ENCODE assay signal across 9 mouse cellular contexts in the genomic region with DNA sequence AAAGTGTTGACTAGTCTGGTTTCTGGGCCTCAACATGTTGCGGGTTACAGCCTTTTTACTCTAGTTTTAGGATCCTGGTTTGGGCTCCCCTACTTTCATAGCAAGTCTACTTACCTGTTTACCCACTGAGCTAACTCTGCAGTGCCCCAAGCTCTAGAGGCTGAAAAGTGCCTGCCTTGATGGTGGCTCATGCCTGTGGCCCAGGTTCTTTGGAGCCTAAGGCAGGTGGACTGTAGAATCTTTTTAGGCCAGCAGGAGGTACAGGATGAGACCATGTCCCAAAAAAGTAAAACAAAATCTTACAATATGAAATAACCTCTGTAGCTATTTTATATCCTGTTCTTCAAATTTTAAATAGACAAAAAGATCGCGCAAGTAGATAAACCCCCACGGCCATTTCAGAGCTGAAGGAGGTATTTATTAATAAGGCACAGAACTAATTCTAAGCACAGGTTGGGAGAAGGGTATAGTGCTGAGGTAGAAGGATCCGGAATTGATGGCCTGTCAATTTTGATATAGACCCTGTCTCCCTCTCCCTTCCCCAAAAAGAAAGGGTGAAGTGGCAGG. TPM values are rescaled to one million over a fixed set of nuclear protein-coding genes. Genes with fewer than 3 reads are reported as not detected.
DNase-seq lines count a peak whose midpoint lies in the region; ATAC-seq and TF ChIP-seq lines count a peak whose summit lies in the region.
"Had no signal": no experiment of that assay in that cellular context is flagged by ENCODE, and none has a peak within 500 bp of the region (broad histone marks: within the 10 kb centered on the region; RNA-seq: fewer than 3 reads in every experiment).

No protein-coding gene starts in this region.

- H3K4me3 ChIP-seq in heart, adult 2 months = no peak overlapping the region; the same call in 1 of the 2 replicates
- H3K4me3 ChIP-seq in ES-E14 (ENCODE audit: insufficient read depth in 1 of 2, low read depth in 1 of 2, low read length in 2 of 2, poor library complexity in 1 of 2, severe bottlenecking in 1 of 2) = peak overlapping the region; percentile 96 to 99
- H3K4me3 ChIP-seq in hindbrain, embryonic 11.5 days (ENCODE audit: low read depth, low read length) = peak overlapping the region; percentile 91
- H3K4me3 ChIP-seq in midbrain, embryonic 10.5 days = peak overlapping the region; percentile 93

- ATAC-seq in hindbrain, embryonic 11.5 days (ENCODE audit: low FRiP score) = no peak
- ATAC-seq: Patski had no signal

- peaks cover 2% of the 10 kb centered on the region; the same call in 1 of the 2 replicates for H3K4me1 ChIP-seq in heart, adult 2 months (ENCODE audit: control insufficient read depth, insufficient read depth, low read length)
- peaks cover 2% of the 10 kb centered on the region in 2 experiments; a peak in 2 of 4 replicates for H3K4me1 ChIP-seq in ES-E14 (ENCODE audit: control insufficient read depth in 2 of 2, insufficient read depth in 2 of 2, low read length in 2 of 2, poor library complexity in 1 of 2)
- H3K4me1 ChIP-seq in hindbrain, embryonic 11.5 days (replicated peaks; ENCODE audit: control insufficient read depth, insufficient read depth, low read length) = 0 out of 2 replicates have a peak, but pooled peaks cover 2% of the 10 kb centered on the region
- H3K4me1 ChIP-seq in midbrain, embryonic 10.5 days = peaks cover 42% of the 10 kb centered on the region

- DNase-seq in heart, adult 2 months = no peak
- no peak for DNase-seq in heart, postnatal 10 days
- DNase-seq in ES-E14 (ENCODE audit: low read depth, low spot score) = no peak
- no peak for DNase-seq in hindbrain, embryonic 11.5 days (ENCODE audit: low spot score)
- no peak for DNase-seq in midbrain, embryonic 10.5 days (ENCODE audit: low spot score)
- DNase-seq in spleen, postnatal 14 days (ENCODE audit: low spot score in 2 of 2) = no peak
- DNase-seq in retina, embryonic 14.5 days (ENCODE audit: low spot score) = no peak
- DNase-seq in urinary bladder, adult 18-20 months (ENCODE audit: low spot score in 2 of 2) = no peak

- no peak for TF ChIP-seq EP300 in heart, adult 2 months (IDR thresholded peaks at IDR 0.05; ENCODE audit: insufficient read depth, low read depth, low read length)

- H3K79me2 ChIP-seq in heart, adult 2 months (replicated peaks; ENCODE audit: control insufficient read depth, insufficient read depth, low read length) = peaks cover 2% of the 10 kb centered on the region

- intact Hi-C loops in heart, adult 2 months (cut with DNase I) = loop anchor here (5.0 kb wide), 2 partner anchors 128 to 148 kb away; a partner anchor contains a TSS
- intact Hi-C loops in heart, postnatal 10 days (cut with DNase I) = loop anchor here (5.0 kb wide), 2 partner anchors 138 to 293 kb away; a partner anchor contains a TSS

- peak overlapping the region; percentile 70 for H3K4me2 ChIP-seq in hindbrain, embryonic 11.5 days (replicated peaks; ENCODE audit: low read depth, low read length)

- 77% methylated on average over 5 of the region's 5 CpGs for whole genome bisulfite sequencing in heart, adult 2 months
- WGBS in hindbrain, embryonic 11.5 days = 91% methylated on average over 5 of the region's 5 CpGs
- WGBS in midbrain, embryonic 10.5 days = 88% methylated on average over 5 of the region's 5 CpGs

- peak overlapping the region; percentile 100; the same call in 1 of the 2 replicates for H3K27ac ChIP-seq in heart, adult 2 months
- peak overlapping the region; percentile 29; the same call in 1 of the 2 replicates for H3K27ac ChIP-seq in ES-E14 (ENCODE audit: insufficient read depth, low read depth, low read length, poor library complexity, severe bottlenecking)
- H3K27ac ChIP-seq in hindbrain, embryonic 11.5 days (ENCODE audit: low read depth, low read length) = no peak overlapping the region
- peak overlapping the region; percentile 99; the same call in 1 of the 2 replicates for H3K27ac ChIP-seq in midbrain, embryonic 10.5 days (replicated peaks)

- no peak for TF ChIP-seq POLR2A in heart, adult 2 months (IDR thresholded peaks at IDR 0.05; ENCODE audit: insufficient read depth, low read depth, low read length)

- H3K27me3 ChIP-seq in heart, adult 2 months (ENCODE audit: control insufficient read depth, insufficient read depth, low read length) = no peaks in the 10 kb centered on the region
- H3K27me3 ChIP-seq in hindbrain, embryonic 11.5 days (ENCODE audit: control insufficient read depth, insufficient read depth, low read length) = no peaks in the 10 kb centered on the region
- no peaks in the 10 kb centered on the region for H3K27me3 ChIP-seq in midbrain, embryonic 10.5 days (ENCODE audit: low read depth, poor library complexity, severe bottlenecking)
- H3K27me3 ChIP-seq: Patski had no signal

- no peak for TF ChIP-seq CTCF in heart, adult 2 months (IDR thresholded peaks at IDR 0.05)

- no peaks in the 10 kb centered on the region for H3K9me3 ChIP-seq in ES-E14 (ENCODE audit: control insufficient read depth, insufficient read depth, low read depth, low read length)
- no peaks in the 10 kb centered on the region for H3K9me3 ChIP-seq in hindbrain, embryonic 11.5 days (ENCODE audit: control insufficient read depth, low read length)
- no peaks in the 10 kb centered on the region for H3K9me3 ChIP-seq in midbrain, embryonic 10.5 days (replicated peaks)

- H3K9ac ChIP-seq in heart, adult 2 months (ENCODE audit: low read depth, low read length) = no peak overlapping the region
- H3K9ac ChIP-seq in ES-E14 (ENCODE audit: insufficient read depth, low read depth, low read length, poor library complexity, severe bottlenecking) = peak overlapping the region; percentile 61; the same call in 1 of the 2 replicates
- peak overlapping the region; percentile 73; the same call in 1 of the 2 replicates for H3K9ac ChIP-seq in hindbrain, embryonic 11.5 days (ENCODE audit: low read depth, low read length)

- peaks cover 23% of the 10 kb centered on the region for H3K36me3 ChIP-seq in heart, adult 2 months (ENCODE audit: control insufficient read depth, insufficient read depth, low read length)
- H3K36me3 ChIP-seq in ES-E14 (ENCODE audit: control insufficient read depth, insufficient read depth, low read length, poor library complexity, severe bottlenecking) = peaks cover 17% of the 10 kb centered on the region
- no peaks in the 10 kb centered on the region for H3K36me3 ChIP-seq in hindbrain, embryonic 11.5 days (ENCODE audit: control insufficient read depth, insufficient read depth, low read length)
- H3K36me3 ChIP-seq in midbrain, embryonic 10.5 days = peaks cover 65% of the 10 kb centered on the region

- in situ Hi-C loops in ES-E14 (cut with MboI; ENCODE audit: low sequenced_read_pairs in 2 of 2, unreplicated experiment in 2 of 2) = no loop called here

TF ChIP-seq in ES-E14, 5 proteins besides CTCF, POLR2A, EP300 and RAD21:
- TF ChIP-seq ZNF384 (IDR thresholded peaks at IDR 0.05; ENCODE audit: low read depth, low read length) = no peak
- TF ChIP-seq CHD2 (IDR thresholded peaks at IDR 0.05; ENCODE audit: low read depth, low read length) = no peak
- TF ChIP-seq HCFC1 (IDR thresholded peaks at IDR 0.05; ENCODE audit: borderline replicate concordance, insufficient read depth, low read length) = no peak
- TF ChIP-seq ZC3H11A (IDR thresholded peaks at IDR 0.05; ENCODE audit: borderline replicate concordance, low read depth, low read length) = no peak
- TF ChIP-seq MAFK (IDR thresholded peaks at IDR 0.05; ENCODE audit: insufficient read depth, low read depth, low read length) = no peak
TF ChIP-seq in ES-E14: peak in this region for 0.

RNA-seq across cellular contexts. Expression of a gene that starts 1.5 kb away (rescaled TPM):
- total RNA-seq in heart, adult 2 months (2021) = 100 to 1,000 TPM; 373 to 383 TPM
- 68.5 and 143 TPM in 2 replicates for polyA plus RNA-seq in heart, adult 2 months (2012; rRNA removed)
- total RNA-seq in heart, postnatal 10 days (2021) = 100 to 1,000 TPM; 352 to 382 TPM
- total RNA-seq in ES-E14 (2012; rRNA removed) = 591 and 762 TPM in 2 replicates
- polyA plus RNA-seq in hindbrain, embryonic 11.5 days (2014; fragmentation: Nextera tagmentation; extraction: Ambion mirVana) = 354 and 387 TPM in 2 replicates
- polyA plus RNA-seq in midbrain, embryonic 10.5 days (2016; fragmentation: Nextera tagmentation; extraction: Ambion mirVana) = 480 and 571 TPM in 2 replicates

RNA-seq across cellular contexts. Expression of a gene that starts 1.6 kb away (rescaled TPM):
- total RNA-seq in heart, adult 2 months (2021) = 100 to 1,000 TPM; 153 to 180 TPM
- polyA plus RNA-seq in heart, adult 2 months (2012; rRNA removed) = 44.5 and 69.3 TPM in 2 replicates
- 100 to 1,000 TPM; 123 to 130 TPM for total RNA-seq in heart, postnatal 10 days (2021)
- 592 and 697 TPM in 2 replicates for total RNA-seq in ES-E14 (2012; rRNA removed)
- 421 and 434 TPM in 2 replicates for polyA plus RNA-seq in hindbrain, embryonic 11.5 days (2014; fragmentation: Nextera tagmentation; extraction: Ambion mirVana)
- polyA plus RNA-seq in midbrain, embryonic 10.5 days (2016; fragmentation: Nextera tagmentation; extraction: Ambion mirVana) = 477 and 642 TPM in 2 replicates

RNA-seq across cellular contexts. Expression of a gene that starts 37.0 kb away (rescaled TPM):
- 10 to 100 TPM; 26.7 to 64.0 TPM for total RNA-seq in heart, adult 2 months (2021)
- polyA plus RNA-seq in heart, adult 2 months (2012; rRNA removed) = 16.0 and 23.1 TPM in 2 replicates
- total RNA-seq in heart, postnatal 10 days (2021) = 10 to 100 TPM; 34.8 to 38.7 TPM
- 10.8 and 20.4 TPM in 2 replicates for total RNA-seq in ES-E14 (2012; rRNA removed)
- 36.2 and 41.4 TPM in 2 replicates for polyA plus RNA-seq in hindbrain, embryonic 11.5 days (2014; fragmentation: Nextera tagmentation; extraction: Ambion mirVana)
- polyA plus RNA-seq in midbrain, embryonic 10.5 days (2016; fragmentation: Nextera tagmentation; extraction: Ambion mirVana) = 24.1 and 27.1 TPM in 2 replicates

RNA-seq across cellular contexts. Expression of a gene that starts 41.5 kb away (rescaled TPM):
- total RNA-seq in heart, adult 2 months (2021) = 10 to 100 TPM; 27.8 to 32.0 TPM
- 11.1 and 22.3 TPM in 2 replicates for polyA plus RNA-seq in heart, adult 2 months (2012; rRNA removed)
- 10 to 100 TPM; 43.2 to 46.2 TPM for total RNA-seq in heart, postnatal 10 days (2021)
- total RNA-seq in ES-E14 (2012; rRNA removed) = 27.1 and 37.0 TPM in 2 replicates
- 176 and 183 TPM in 2 replicates for polyA plus RNA-seq in hindbrain, embryonic 11.5 days (2014; fragmentation: Nextera tagmentation; extraction: Ambion mirVana)
- 129 and 135 TPM in 2 replicates for polyA plus RNA-seq in midbrain, embryonic 10.5 days (2016; fragmentation: Nextera tagmentation; extraction: Ambion mirVana)
